Mouse (Mus musculus) erythroblast, embryonic 14.5 days (primary cell): ENCODE measurements around the gene Tmtc4.

Source experiments
- GATA1 ChIP-seq: IDR thresholded peaks from 2 replicates; pipeline ENCODE4 v1.6.1; 2012; ENCODE audit warnings: low read length, inconsistent platforms, mixed read lengths
- TAL1 ChIP-seq: IDR thresholded peaks from 3 replicates; pipeline ENCODE4 v1.6.1; 2012; ENCODE audit warnings: low read length, inconsistent platforms, mixed read lengths

DNA sequence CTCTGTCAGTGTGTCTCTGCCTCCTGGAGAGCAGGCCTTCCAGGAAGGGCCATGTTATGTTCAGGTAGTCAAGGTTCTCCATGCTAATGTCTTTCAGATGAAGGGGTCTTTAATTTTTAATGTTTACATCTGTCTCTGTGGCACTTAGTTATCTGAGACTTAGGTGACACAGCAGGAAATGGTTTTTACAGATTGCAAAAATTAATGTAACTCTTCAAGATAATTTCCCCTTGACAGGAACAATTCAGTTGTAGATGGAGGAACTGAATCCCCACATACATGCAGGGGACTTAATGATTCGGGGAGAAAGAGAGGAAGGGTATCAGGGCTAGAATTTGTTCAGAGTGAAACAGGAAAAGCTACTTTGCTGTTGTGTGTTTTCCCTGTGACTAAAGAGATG is 96.6 kb downstream of the Tmtc4 start:
- TF ChIP-seq GATA1 (no peak), TAL1 (no peak)
